Mouse (Mus musculus) hindbrain, embryonic 11.5 days (tissue): Measurements from ENCODE around the gene Gbf1. TPM values are rescaled to one million over a fixed set of nuclear protein-coding genes. Genes with fewer than 3 reads are reported as not detected.
"Not testable (repeated sequence)": the region's sequence is repeated elsewhere in the genome, so short reads cannot be mapped to it uniquely, and the experiment has no call there.

Source experiments
- ATAC-seq: fragments of 200-750 bp; cut with Nextera tagmentation; 2 replicates; pipeline ENCODE4 v1.8.0; 2017; ENCODE audit warnings: mild to moderate bottlenecking, moderate TSS enrichment, moderate library complexity; ENCODE audit not compliant: low FRiP score
- DNase-seq: peaks from one replicate; pipeline ENCODE4 v3.0.0-alpha.2; 2015; ENCODE audit warnings: low spot score
- H3K27ac ChIP-seq: fragments of 300-500 bp; sonication (generic); 2 replicates; pipeline ENCODE4 v1.5.1; 2014; ENCODE audit warnings: mild to moderate bottlenecking, low read depth, low read length
- H3K27me3 ChIP-seq: fragments of 300-500 bp; sonication (generic); 2 replicates; pipeline ENCODE4 v1.6.1; 2014; ENCODE audit warnings: mild to moderate bottlenecking, low read length, moderate library complexity, mixed read lengths; ENCODE audit not compliant: control insufficient read depth, insufficient read depth
- H3K36me3 ChIP-seq: fragments of 300-500 bp; sonication (generic); 2 replicates; pipeline ENCODE4 v1.6.1; 2014; ENCODE audit warnings: mild to moderate bottlenecking, low read length, moderate library complexity, mixed read lengths; ENCODE audit not compliant: control insufficient read depth, insufficient read depth
- H3K4me1 ChIP-seq: fragments of 300-500 bp; sonication (generic); replicated peaks from 2 replicates; pipeline ENCODE4 v1.6.1; 2014; ENCODE audit warnings: low read length, mixed read lengths; ENCODE audit not compliant: control insufficient read depth, insufficient read depth
- H3K4me2 ChIP-seq: fragments of 300-500 bp; sonication (generic); replicated peaks from 2 replicates; pipeline ENCODE4 v1.6.1; 2014; ENCODE audit warnings: mild to moderate bottlenecking, low read depth, low read length
- H3K4me3 ChIP-seq: fragments of 300-500 bp; sonication (generic); 2 replicates; pipeline ENCODE4 v1.5.1; 2014; ENCODE audit warnings: low read depth, low read length
- H3K9ac ChIP-seq: fragments of 300-500 bp; sonication (generic); 2 replicates; pipeline ENCODE4 v1.6.1; 2014; ENCODE audit warnings: low read depth, low read length
- H3K9me3 ChIP-seq: fragments of 300-500 bp; sonication (generic); 2 replicates; pipeline ENCODE4 v1.6.1; 2016; ENCODE audit warnings: low read length; ENCODE audit not compliant: control insufficient read depth
- WGBS: fragments of 180-500 bp; shearing (Covaris S2); extraction: QIAGEN DNeasy Blood & Tissue Kit; methylation state at CpG from one replicate; pipeline ENCODE4 v1.1.7; 2014; 5-methylcytosine and 5-hydroxymethylcytosine counted together
- polyA plus RNA-seq: library from polyadenylated mRNA; unstranded; fragments of >200 nt; fragmentation: Nextera tagmentation; extraction: Ambion mirVana; gene quantifications from 2 replicates; pipeline ENCODE4 v1.2.1, GENCODE M21; 2014

Gbf1 gene
- polyA plus RNA-seq, 1 experiment from 2014 or later: 63.0 TPM

GRCm38 (mm10) chr19:46124651-46125050 lies 27.7 kb upstream of the Gbf1 start:
- ATAC-seq: no peak
- no peak overlapping the region for H3K9ac ChIP-seq
- H3K4me2 ChIP-seq: no peak overlapping the region
- no peak overlapping the region for H3K4me3 ChIP-seq
- H3K36me3 ChIP-seq: no peaks in the 10 kb centered on the region
- no peak overlapping the region for H3K27ac ChIP-seq
- H3K9me3 ChIP-seq: no peaks in the 10 kb centered on the region
- no peak for DNase-seq
- H3K4me1 ChIP-seq: no peaks in the 10 kb centered on the region
- H3K27me3 ChIP-seq: no peaks in the 10 kb centered on the region

GRCm38 (mm10) chr19:46126301-46126700 lies 26.0 kb upstream of the Gbf1 start:
- no peaks in the 10 kb centered on the region for H3K4me1 ChIP-seq
- H3K27me3 ChIP-seq: peaks cover 12% of the 10 kb centered on the region
- no peaks in the 10 kb centered on the region for H3K36me3 ChIP-seq
- H3K4me2 ChIP-seq: no peak overlapping the region
- WGBS: 89% methylated on average over 4 of the region's 4 CpGs
- H3K27ac ChIP-seq: no peak overlapping the region
- H3K4me3 ChIP-seq: no peak overlapping the region
- no peak for DNase-seq
- no peaks in the 10 kb centered on the region for H3K9me3 ChIP-seq
- H3K9ac ChIP-seq: no peak overlapping the region
- ATAC-seq: no peak

GRCm38 (mm10) chr19:46129737-46130136 lies 22.6 kb upstream of the Gbf1 start:
- H3K36me3 ChIP-seq, H3K9ac ChIP-seq, H3K4me1 ChIP-seq, DNase-seq, H3K4me3 ChIP-seq, H3K27ac ChIP-seq, H3K9me3 ChIP-seq, ATAC-seq, H3K4me2 ChIP-seq: not testable (repeated sequence)
- WGBS: 80% methylated on average over 6 of the region's 6 CpGs
- H3K27me3 ChIP-seq: peaks cover 43% of the 10 kb centered on the region

GRCm38 (mm10) chr19:46131283-46131682 lies 21.0 kb upstream of the Gbf1 start:
- Histone ChIP-seq H3K4me1 (peaks cover 3% of the 10 kb centered on the region; the same call in 1 of the 2 replicates), H3K4me2 (no peak overlapping the region), H3K27ac (no peak overlapping the region), H3K27me3 (peaks cover 52% of the 10 kb centered on the region), H3K9ac (no peak overlapping the region), H3K9me3 (no peaks in the 10 kb centered on the region), H3K4me3 (no peak overlapping the region), H3K36me3 (no peaks in the 10 kb centered on the region)
- WGBS: 7% methylated on average over 7 of the region's 8 CpGs
- DNase-seq (no peak), ATAC-seq (no peak)

- ATAC-seq (no peak), DNase-seq (peak; percentile 34)
- Histone ChIP-seq H3K27ac (no peak within 1 kb of the TSS), H3K4me2 (0 out of 2 replicates have a peak within 1 kb of the TSS, but pooled peaks have one; percentile 11), H3K9ac (no peak within 1 kb of the TSS), H3K4me1 (peaks cover 7% of the 10 kb centered on the region; the same call in 1 of the 2 replicates), H3K36me3 (no peaks in the 10 kb centered on the region), H3K4me3 (no peak within 1 kb of the TSS), H3K27me3 (peaks cover 58% of the 10 kb centered on the region), H3K9me3 (no peaks in the 10 kb centered on the region)
- WGBS: 3% methylated on average over 31 of the region's 31 CpGs
Measured at GRCm38 (mm10) chr19:46131694-46132525, 20.4 kb upstream of the Gbf1 start, which contains the start of gene Elovl3. Elovl3 (plus strand) TSS chr19:46131897.

GRCm38 (mm10) chr19:46132577-46132976 lies 19.7 kb upstream of the Gbf1 start:
- no peaks in the 10 kb centered on the region for H3K36me3 ChIP-seq
- WGBS: 55% methylated on average over 6 of the region's 6 CpGs

GRCm38 (mm10) chr19:46135297-46135696 lies 17.0 kb upstream of the Gbf1 start:
- Histone ChIP-seq H3K9me3 (no peaks in the 10 kb centered on the region), H3K9ac (no peak overlapping the region), H3K27me3 (peaks cover 76% of the 10 kb centered on the region), H3K27ac (no peak overlapping the region), H3K4me1 (peaks cover 9% of the 10 kb centered on the region; the same call in 1 of the 2 replicates), H3K4me2 (peak overlapping the region; percentile 90), H3K4me3 (peak overlapping the region; percentile 54), H3K36me3 (no peaks in the 10 kb centered on the region)
- peak; percentile 67 for ATAC-seq
- DNase-seq: peak; percentile 95
- under 1% methylated on average over 12 of the region's 12 CpGs for WGBS

More at GRCm38 (mm10) chr19:46132577-46132976, 19.7 kb upstream of the Gbf1 start:
- DNase-seq (no peak), ATAC-seq (no peak)
- Histone ChIP-seq H3K27ac (no peak overlapping the region), H3K4me3 (no peak overlapping the region), H3K4me1 (peaks cover 9% of the 10 kb centered on the region; the same call in 1 of the 2 replicates), H3K9me3 (no peaks in the 10 kb centered on the region), H3K4me2 (no peak overlapping the region), H3K9ac (no peak overlapping the region), H3K27me3 (peaks cover 65% of the 10 kb centered on the region)

GRCm38 (mm10) chr19:46135789-46136638 lies 16.3 kb upstream of the Gbf1 start:
- peaks cover 69% of the 10 kb centered on the region for H3K27me3 ChIP-seq
- WGBS: under 1% methylated on average over 77 of the region's 79 CpGs
- H3K9me3 ChIP-seq: no peaks in the 10 kb centered on the region
- peak overlapping the region; percentile 40; the same call in 1 of the 2 replicates for H3K9ac ChIP-seq
- H3K4me3 ChIP-seq: peak overlapping the region; percentile 54
- ATAC-seq: peak; percentile 66
- peak; percentile 70 for DNase-seq
- H3K36me3 ChIP-seq: no peaks in the 10 kb centered on the region
- no peak overlapping the region for H3K27ac ChIP-seq
- H3K4me1 ChIP-seq: peaks cover 11% of the 10 kb centered on the region
- H3K4me2 ChIP-seq: peak overlapping the region; percentile 90
